Mouse (Mus musculus): ENCODE results near the gene B4galt1. TPM values are rescaled to one million over a fixed set of nuclear protein-coding genes. Genes with fewer than 3 reads are reported as not detected.

B4galt1 gene
- polyA plus RNA-seq, 1 experiment: 44.4 TPM

DNA sequence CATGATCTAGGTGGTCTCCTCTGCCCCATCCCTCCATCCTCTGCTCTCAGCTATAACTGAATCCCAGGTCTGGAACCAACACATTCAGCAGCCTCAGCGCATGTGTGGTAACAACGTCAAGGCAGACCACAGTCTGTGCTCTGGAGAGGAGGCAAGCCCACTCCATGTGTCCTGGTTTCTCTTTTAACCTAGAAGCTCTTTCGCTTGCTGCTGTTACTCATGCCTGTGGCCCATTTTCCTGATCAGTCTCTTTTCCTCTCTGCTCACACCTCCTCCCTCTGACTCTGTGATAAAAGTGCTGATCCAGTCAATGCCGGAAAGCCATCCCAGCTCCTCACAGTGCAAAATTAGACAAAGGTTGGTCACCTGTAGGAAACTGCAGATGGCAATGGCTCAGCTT lies 36.2 kb upstream of the B4galt1 start:
- 80% methylated on average over 4 of the region's 4 CpGs for WGBS
- no peaks in the 10 kb centered on the region for H3K4me1 ChIP-seq (ENCODE audit: control insufficient read depth, insufficient read depth, low read length)
- no peak overlapping the region for H3K4me3 ChIP-seq (replicated peaks; ENCODE audit: control insufficient read depth, low read depth, low read length)
- no peak overlapping the region for H3K27ac ChIP-seq (ENCODE audit: control insufficient read depth, insufficient read depth, low read depth, low read length, poor library complexity)
- TF ChIP-seq POLR2A (IDR thresholded peaks at IDR 0.05; ENCODE audit: borderline replicate concordance, control insufficient read depth, low read depth, low read length) (no peak), CTCF (IDR thresholded peaks at IDR 0.05; ENCODE audit: control insufficient read depth, insufficient read depth, low read length) (no peak)

DNA sequence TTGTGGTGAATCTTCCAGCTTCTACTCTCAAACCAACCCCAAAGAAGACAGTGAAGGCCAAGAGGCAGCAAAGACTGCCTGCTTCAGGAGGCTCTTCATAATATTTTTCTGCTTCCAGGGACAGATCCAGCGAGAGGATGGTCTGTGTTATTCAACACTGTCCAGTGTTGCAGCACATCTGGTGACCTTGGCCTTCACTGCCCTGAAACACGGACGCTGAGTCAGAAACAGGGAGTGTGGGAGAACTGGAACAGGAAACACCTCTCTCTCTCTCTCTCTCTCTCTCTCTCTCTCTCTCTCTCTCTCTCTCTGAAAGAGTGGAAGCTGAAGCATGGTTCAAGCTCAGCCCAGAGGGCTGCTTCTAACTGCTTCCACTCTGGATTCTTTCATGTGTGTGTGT lies 35.4 kb upstream of the B4galt1 start:
- H3K4me3 ChIP-seq (replicated peaks; ENCODE audit: control insufficient read depth, low read depth, low read length): no peak overlapping the region
- 49% methylated on average over 3 of the region's 3 CpGs for WGBS
- H3K27ac ChIP-seq (ENCODE audit: control insufficient read depth, insufficient read depth, low read depth, low read length, poor library complexity): no peak overlapping the region
- H3K4me1 ChIP-seq (ENCODE audit: control insufficient read depth, insufficient read depth, low read length): no peaks in the 10 kb centered on the region
- no peak for TF ChIP-seq POLR2A (IDR thresholded peaks at IDR 0.05; ENCODE audit: borderline replicate concordance, control insufficient read depth, low read depth, low read length)

DNA sequence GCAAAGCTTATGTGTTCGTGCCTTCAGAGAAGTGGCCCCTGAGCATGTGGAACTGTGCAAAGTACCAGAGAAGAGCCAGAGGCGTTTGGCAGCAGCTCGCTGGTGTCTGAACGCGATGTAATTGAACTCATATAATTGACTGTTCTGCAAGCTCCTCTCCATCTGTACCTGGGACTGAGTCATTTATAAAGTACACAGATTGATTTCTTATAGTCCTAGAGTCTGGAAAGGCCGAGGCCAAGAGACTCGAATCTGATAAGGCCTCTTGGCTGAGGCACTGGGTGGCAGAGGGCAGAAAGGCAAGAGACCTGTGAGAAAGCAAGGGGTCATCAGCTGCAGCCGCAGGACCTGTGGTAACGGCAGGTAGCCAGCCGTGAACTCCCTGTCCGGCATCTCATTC lies 35.0 kb upstream of the B4galt1 start:
- H3K4me1 ChIP-seq (ENCODE audit: control insufficient read depth, insufficient read depth, low read length): no peaks in the 10 kb centered on the region

DNA sequence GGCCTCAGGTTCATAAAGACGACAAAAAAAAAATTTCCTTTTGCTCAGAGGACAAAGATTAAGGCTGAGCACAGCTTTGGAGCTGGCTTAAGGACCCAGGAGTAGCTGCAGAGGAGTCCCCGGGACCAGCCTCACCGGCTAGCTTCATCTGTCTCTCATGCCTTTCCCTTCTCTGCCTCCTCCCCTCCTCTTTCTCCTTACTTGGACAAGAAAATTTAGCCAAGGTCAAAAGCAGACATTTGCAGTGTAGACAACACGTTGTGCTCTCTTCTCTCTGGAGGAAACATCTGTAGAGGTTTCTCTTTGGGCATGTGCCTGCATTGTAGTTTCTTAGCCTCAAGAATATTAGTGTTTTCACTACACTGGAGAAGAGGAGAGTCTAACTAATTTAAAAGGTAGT lies 32.1 kb upstream of the B4galt1 start:
- 71% methylated on average over 4 of the region's 4 CpGs for WGBS
- Histone ChIP-seq H3K27ac (ENCODE audit: control insufficient read depth, insufficient read depth, low read depth, low read length, poor library complexity) (no peak overlapping the region), H3K4me1 (ENCODE audit: control insufficient read depth, insufficient read depth, low read length) (no peaks in the 10 kb centered on the region), H3K4me3 (replicated peaks; ENCODE audit: control insufficient read depth, low read depth, low read length) (no peak overlapping the region)
- TF ChIP-seq CTCF (IDR thresholded peaks at IDR 0.05; ENCODE audit: control insufficient read depth, insufficient read depth, low read length) (no peak), POLR2A (IDR thresholded peaks at IDR 0.05; ENCODE audit: borderline replicate concordance, control insufficient read depth, low read depth, low read length) (no peak)

More for the DNA sequence above, 35.0 kb upstream of the B4galt1 start:
- Histone ChIP-seq H3K27ac (ENCODE audit: control insufficient read depth, insufficient read depth, low read depth, low read length, poor library complexity) (no peak overlapping the region), H3K4me3 (replicated peaks; ENCODE audit: control insufficient read depth, low read depth, low read length) (no peak overlapping the region)
- TF ChIP-seq POLR2A (IDR thresholded peaks at IDR 0.05; ENCODE audit: borderline replicate concordance, control insufficient read depth, low read depth, low read length): no peak
- no peak for TF ChIP-seq CTCF (IDR thresholded peaks at IDR 0.05; ENCODE audit: control insufficient read depth, insufficient read depth, low read length)
- whole genome bisulfite sequencing: 84% methylated on average over 11 of the region's 11 CpGs

DNA sequence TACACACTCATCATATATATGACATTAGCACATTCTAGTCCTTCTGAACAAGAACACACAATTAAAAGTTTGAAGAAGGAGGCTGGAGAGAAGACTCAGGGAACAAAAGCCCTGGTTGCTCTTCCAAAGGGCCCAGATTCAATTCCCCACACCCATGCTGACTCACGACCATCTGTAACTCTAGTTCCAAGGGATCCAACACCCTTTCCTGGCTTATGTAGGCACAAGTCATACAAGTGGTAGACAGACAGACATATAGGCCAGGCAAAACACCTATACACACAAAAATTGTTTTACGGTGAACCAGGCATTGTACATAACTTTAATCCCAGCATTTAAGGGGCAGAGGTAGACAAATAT lies 31.3 kb upstream of the B4galt1 start:
- Histone ChIP-seq H3K27ac (ENCODE audit: control insufficient read depth, insufficient read depth, low read depth, low read length, poor library complexity) (no peak overlapping the region), H3K4me3 (replicated peaks; ENCODE audit: control insufficient read depth, low read depth, low read length) (no peak overlapping the region), H3K4me1 (ENCODE audit: control insufficient read depth, insufficient read depth, low read length) (no peaks in the 10 kb centered on the region)
- 86% methylated on average over 2 of the region's 2 CpGs for WGBS
- TF ChIP-seq POLR2A (IDR thresholded peaks at IDR 0.05; ENCODE audit: borderline replicate concordance, control insufficient read depth, low read depth, low read length): no peak
- TF ChIP-seq CTCF (IDR thresholded peaks at IDR 0.05; ENCODE audit: control insufficient read depth, insufficient read depth, low read length): no peak

DNA sequence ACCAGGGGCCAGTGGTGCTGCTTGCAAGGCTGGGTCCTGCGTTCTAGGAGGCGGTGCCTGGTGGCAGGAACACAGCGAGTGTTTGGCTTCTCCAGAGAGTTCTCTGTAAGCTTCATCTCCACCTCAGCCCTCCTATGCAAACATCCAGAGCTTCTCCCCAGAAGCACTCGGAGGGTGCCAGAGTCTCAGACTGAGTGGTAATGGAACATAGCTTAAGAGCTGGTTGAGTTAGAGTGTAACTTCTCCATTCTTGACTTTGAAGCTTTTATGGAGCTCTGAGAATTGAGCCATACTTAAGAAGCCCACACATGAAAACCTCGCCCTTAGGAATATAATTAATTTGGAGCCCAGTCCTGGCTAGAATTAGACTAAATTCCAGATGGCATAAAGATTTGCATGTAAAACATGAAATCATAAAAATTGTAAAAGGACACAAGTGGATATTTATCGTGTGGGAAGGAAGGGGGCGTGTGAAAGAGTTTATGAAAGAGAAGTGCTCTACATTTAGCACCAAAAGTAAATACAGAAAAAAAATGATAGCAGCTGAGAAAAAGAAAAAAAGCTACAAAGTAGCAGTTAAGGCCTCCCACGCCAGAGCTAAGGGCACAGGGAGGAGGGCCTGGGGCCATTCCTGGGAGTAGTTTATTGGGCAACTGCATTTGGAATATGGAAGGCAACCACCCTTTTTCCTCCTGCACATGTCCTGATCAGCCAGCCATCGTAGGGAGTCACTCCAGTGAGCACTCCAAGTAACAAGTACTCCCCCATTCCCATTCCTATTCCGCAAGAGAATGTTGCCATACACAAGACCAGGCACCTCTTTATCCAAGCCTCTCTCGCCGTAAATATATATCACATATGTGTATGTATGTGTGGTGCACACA lies 30.7 kb upstream of the B4galt1 start:
- WGBS: 80% methylated on average over 12 of the region's 12 CpGs
- H3K4me1 ChIP-seq (ENCODE audit: control insufficient read depth, insufficient read depth, low read length): no peaks in the 10 kb centered on the region
- TF ChIP-seq CTCF (IDR thresholded peaks at IDR 0.05; ENCODE audit: control insufficient read depth, insufficient read depth, low read length) (no peak), POLR2A (IDR thresholded peaks at IDR 0.05; ENCODE audit: borderline replicate concordance, control insufficient read depth, low read depth, low read length) (no peak)
- H3K27ac ChIP-seq (ENCODE audit: control insufficient read depth, insufficient read depth, low read depth, low read length, poor library complexity): no peak overlapping the region
- no peak overlapping the region for H3K4me3 ChIP-seq (replicated peaks; ENCODE audit: control insufficient read depth, low read depth, low read length)

DNA sequence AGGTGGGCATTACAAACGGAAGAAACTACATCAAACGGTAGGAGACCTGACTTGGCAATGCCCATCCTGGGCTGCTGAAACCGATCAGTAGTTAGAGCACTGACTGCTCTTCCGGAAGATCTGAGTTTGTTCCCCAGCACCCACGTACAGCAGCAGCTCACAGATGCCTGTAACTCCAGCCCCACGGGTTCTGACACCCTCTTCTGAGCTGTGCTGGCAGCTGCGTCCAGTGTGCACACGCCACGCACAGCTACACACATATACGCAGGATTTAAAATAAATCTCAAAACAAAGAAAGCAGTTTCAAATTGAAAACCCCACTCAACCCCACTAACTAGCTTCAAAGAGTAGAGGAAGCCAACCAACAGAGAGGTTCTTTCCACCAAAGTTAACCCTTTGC lies 29.4 kb upstream of the B4galt1 start:
- no peaks in the 10 kb centered on the region for H3K4me1 ChIP-seq (ENCODE audit: control insufficient read depth, insufficient read depth, low read length)
- H3K27ac ChIP-seq (ENCODE audit: control insufficient read depth, insufficient read depth, low read depth, low read length, poor library complexity): no peak overlapping the region
- no peak for TF ChIP-seq CTCF (IDR thresholded peaks at IDR 0.05; ENCODE audit: control insufficient read depth, insufficient read depth, low read length)
- no peak for TF ChIP-seq POLR2A (IDR thresholded peaks at IDR 0.05; ENCODE audit: borderline replicate concordance, control insufficient read depth, low read depth, low read length)
- 79% methylated on average over 10 of the region's 10 CpGs for WGBS
- H3K4me3 ChIP-seq (replicated peaks; ENCODE audit: control insufficient read depth, low read depth, low read length): no peak overlapping the region

DNA sequence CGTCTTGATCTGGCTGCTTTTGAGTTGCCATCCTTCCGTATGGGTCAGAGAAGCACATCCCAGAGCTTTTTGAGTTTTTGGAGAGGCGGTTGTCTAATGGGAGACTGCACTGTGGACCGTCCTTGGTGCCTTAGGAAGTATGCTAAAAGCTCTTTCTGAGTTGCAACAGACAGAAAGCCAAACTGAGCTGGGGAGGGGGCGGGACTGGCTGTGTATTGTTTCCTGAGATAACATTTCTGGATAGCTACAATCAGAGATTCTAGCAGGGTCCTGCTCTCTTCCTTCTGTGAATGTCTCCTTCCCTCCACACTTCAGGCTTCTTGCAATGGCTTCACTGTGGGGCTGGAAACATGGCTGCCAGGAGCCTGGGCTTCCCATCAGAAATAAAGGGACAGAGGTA lies 23.7 kb upstream of the B4galt1 start:
- Histone ChIP-seq H3K4me1 (ENCODE audit: control insufficient read depth, insufficient read depth, low read length) (peaks cover 11% of the 10 kb centered on the region), H3K4me3 (replicated peaks; ENCODE audit: control insufficient read depth, low read depth, low read length) (no peak overlapping the region), H3K27ac (ENCODE audit: control insufficient read depth, insufficient read depth, low read depth, low read length, poor library complexity) (peak overlapping the region; percentile 17)
- WGBS: 47% methylated on average over 5 of the region's 5 CpGs
- TF ChIP-seq CTCF (IDR thresholded peaks at IDR 0.05; ENCODE audit: control insufficient read depth, insufficient read depth, low read length): no peak
- no peak for TF ChIP-seq POLR2A (IDR thresholded peaks at IDR 0.05; ENCODE audit: borderline replicate concordance, control insufficient read depth, low read depth, low read length)
